Mouse (Mus musculus) hindbrain, embryonic 12.5 days (tissue): ENCODE measurements at regions not wholly inside any gene's neighbourhood (a gene's known extent, or its start where the extent isn't known, plus 50 kb on each side); places are given as distances from the start of the nearest gene placed in this dataset.

ENCODE experiments used
- ATAC-seq: fragments of 200-750 bp; cut with Nextera tagmentation; 2 replicates; pipeline ENCODE4 v1.8.0; 2017; ENCODE audit warnings: moderate TSS enrichment; ENCODE audit not compliant: low FRiP score
- H3K27ac ChIP-seq: fragments of 300-500 bp; sonication (generic); 2 replicates; pipeline ENCODE4 v1.5.1; 2016; ENCODE audit warnings: mild to moderate bottlenecking
- H3K27me3 ChIP-seq: fragments of 300-500 bp; sonication (generic); 2 replicates; pipeline ENCODE4 v1.6.1; 2016; ENCODE audit warnings: mild to moderate bottlenecking
- H3K36me3 ChIP-seq: fragments of 300-500 bp; sonication (generic); 2 replicates; pipeline ENCODE4 v1.6.1; 2016; ENCODE audit warnings: mild to moderate bottlenecking
- H3K4me1 ChIP-seq: fragments of 300-500 bp; sonication (generic); 2 replicates; pipeline ENCODE4 v1.6.1; 2016
- H3K4me2 ChIP-seq: fragments of 300-500 bp; sonication (generic); replicated peaks from 2 replicates; pipeline ENCODE4 v1.6.1; 2016; ENCODE audit warnings: mild to moderate bottlenecking
- H3K4me3 ChIP-seq: fragments of 300-500 bp; sonication (generic); 2 replicates; pipeline ENCODE4 v1.5.1; 2016; ENCODE audit warnings: mild to moderate bottlenecking
- H3K9ac ChIP-seq: fragments of 300-500 bp; sonication (generic); 2 replicates; pipeline ENCODE4 v1.6.1; 2016; ENCODE audit warnings: mild to moderate bottlenecking, moderate library complexity
- H3K9me3 ChIP-seq: fragments of 300-500 bp; sonication (generic); replicated peaks from 2 replicates; pipeline ENCODE4 v1.6.1; 2016; ENCODE audit warnings: mild to moderate bottlenecking
- WGBS: fragments of 180-500 bp; shearing (Covaris S2); methylation state at CpG from one replicate; pipeline ENCODE4 v1.1.7; 2016; 5-methylcytosine and 5-hydroxymethylcytosine counted together

GRCm38 (mm10) chr3:48911758-48912157, 845.4 kb downstream of the Pcdh18 start:
- no peak overlapping the region for H3K4me3 ChIP-seq
- no peaks in the 10 kb centered on the region for H3K9me3 ChIP-seq

GRCm38 (mm10) chr3:48890403-48890802, 866.7 kb downstream of the Pcdh18 start:
- Histone ChIP-seq H3K27ac (no peak overlapping the region), H3K4me2 (no peak overlapping the region), H3K9me3 (no peaks in the 10 kb centered on the region), H3K36me3 (no peaks in the 10 kb centered on the region), H3K27me3 (no peaks in the 10 kb centered on the region), H3K4me1 (no peaks in the 10 kb centered on the region), H3K9ac (no peak overlapping the region), H3K4me3 (no peak overlapping the region)
- WGBS = 75% methylated on average over 3 of the region's 3 CpGs
- no peak for ATAC-seq

More at GRCm38 (mm10) chr3:48911758-48912157, 845.4 kb downstream of the Pcdh18 start:
- H3K9ac ChIP-seq = no peak overlapping the region
- H3K27me3 ChIP-seq = no peaks in the 10 kb centered on the region
- no peaks in the 10 kb centered on the region for H3K36me3 ChIP-seq
- H3K4me1 ChIP-seq = no peaks in the 10 kb centered on the region
- no peak overlapping the region for H3K27ac ChIP-seq
- WGBS = 72% methylated on average over 2 of the region's 2 CpGs
- no peak overlapping the region for H3K4me2 ChIP-seq
- ATAC-seq = no peak

- H3K4me3 ChIP-seq = no peak overlapping the region
- no peaks in the 10 kb centered on the region for H3K9me3 ChIP-seq
- no peaks in the 10 kb centered on the region for H3K36me3 ChIP-seq
- no peaks in the 10 kb centered on the region for H3K4me1 ChIP-seq
- no peak for ATAC-seq
- no peak overlapping the region for H3K27ac ChIP-seq
- 43% methylated on average over 4 of the region's 4 CpGs for WGBS
- H3K4me2 ChIP-seq = no peak overlapping the region
- H3K27me3 ChIP-seq = no peaks in the 10 kb centered on the region
- H3K9ac ChIP-seq = no peak overlapping the region
Measured at GRCm38 (mm10) chr3:48887885-48888284, 869.2 kb downstream of the Pcdh18 start.

DNA sequence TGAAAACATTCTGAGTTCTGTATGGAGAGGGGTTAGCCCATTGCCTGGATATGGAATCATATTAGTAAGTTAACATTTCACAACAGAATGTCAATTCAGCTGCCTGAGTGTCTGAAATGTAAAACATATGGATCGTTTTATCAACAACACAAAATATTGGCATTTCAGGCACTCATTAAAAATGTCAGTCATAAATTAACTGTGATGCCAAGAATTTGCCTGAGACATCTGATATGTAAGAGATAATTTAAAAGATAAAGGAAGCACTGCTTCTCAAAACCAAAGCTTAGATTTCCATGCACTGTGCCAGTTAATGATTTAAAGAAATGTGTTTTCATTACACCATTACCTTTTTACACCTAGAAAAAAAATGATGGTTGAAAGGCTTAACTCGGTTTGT, 887.6 kb downstream of the Pcdh18 start:
- H3K27me3 ChIP-seq = no peaks in the 10 kb centered on the region
- H3K9ac ChIP-seq = no peak overlapping the region
- 76% methylated on average over 2 of the region's 2 CpGs for WGBS
- H3K4me1 ChIP-seq = no peaks in the 10 kb centered on the region
- no peak overlapping the region for H3K4me2 ChIP-seq
- no peaks in the 10 kb centered on the region for H3K9me3 ChIP-seq
- no peaks in the 10 kb centered on the region for H3K36me3 ChIP-seq
- no peak overlapping the region for H3K27ac ChIP-seq
- H3K4me3 ChIP-seq = no peak overlapping the region
- ATAC-seq = no peak

- Histone ChIP-seq H3K27me3 (no peaks in the 10 kb centered on the region), H3K36me3 (no peaks in the 10 kb centered on the region), H3K4me1 (no peaks in the 10 kb centered on the region), H3K27ac (no peak overlapping the region), H3K9me3 (no peaks in the 10 kb centered on the region), H3K4me3 (no peak overlapping the region), H3K9ac (no peak overlapping the region), H3K4me2 (no peak overlapping the region)
- WGBS = 61% methylated on average over 6 of the region's 6 CpGs
- no peak for ATAC-seq
Measured at GRCm38 (mm10) chr3:48846049-48846653, 911.0 kb downstream of the Pcdh18 start.

GRCm38 (mm10) chr3:48840692-48841091, 916.4 kb downstream of the Pcdh18 start:
- Histone ChIP-seq H3K4me1 (no peaks in the 10 kb centered on the region), H3K36me3 (no peaks in the 10 kb centered on the region), H3K9me3 (no peaks in the 10 kb centered on the region), H3K4me3 (no peak overlapping the region), H3K9ac (no peak overlapping the region), H3K27ac (no peak overlapping the region), H3K27me3 (no peaks in the 10 kb centered on the region), H3K4me2 (no peak overlapping the region)
- ATAC-seq = no peak
- WGBS = 72% methylated on average over 3 of the region's 3 CpGs

DNA sequence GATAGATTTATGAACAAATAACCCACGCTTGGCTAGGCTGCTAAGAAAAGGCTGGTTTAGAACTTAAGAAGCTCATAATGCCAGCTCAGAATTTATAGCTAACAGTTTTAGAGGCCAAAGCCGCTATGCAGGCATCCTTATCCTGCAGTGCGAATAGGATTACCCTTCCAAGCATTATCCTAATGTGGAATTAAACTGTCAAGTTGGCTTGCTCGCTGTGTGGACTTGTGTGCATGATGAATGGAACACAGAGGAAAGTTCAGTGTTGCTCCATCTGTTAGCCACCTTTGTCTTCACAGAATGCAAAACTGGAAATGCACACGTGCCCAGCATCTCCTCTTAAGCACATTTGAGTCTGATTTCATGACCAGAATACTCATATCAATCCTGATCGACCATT, 933.8 kb downstream of the Pcdh18 start:
- Histone ChIP-seq H3K27ac (no peak overlapping the region), H3K36me3 (no peaks in the 10 kb centered on the region), H3K9me3 (no peaks in the 10 kb centered on the region), H3K9ac (no peak overlapping the region), H3K27me3 (no peaks in the 10 kb centered on the region), H3K4me3 (no peak overlapping the region), H3K4me1 (no peaks in the 10 kb centered on the region), H3K4me2 (no peak overlapping the region)
- 55% methylated on average over 6 of the region's 6 CpGs for WGBS
- peak; percentile 35; the same call in 1 of the 2 replicates for ATAC-seq

GRCm38 (mm10) chr3:48804398-48804797, 952.7 kb downstream of the Pcdh18 start:
- Histone ChIP-seq H3K4me3 (no peak overlapping the region), H3K27ac (no peak overlapping the region), H3K4me1 (no peaks in the 10 kb centered on the region), H3K9ac (no peak overlapping the region), H3K27me3 (no peaks in the 10 kb centered on the region), H3K36me3 (no peaks in the 10 kb centered on the region), H3K9me3 (no peaks in the 10 kb centered on the region), H3K4me2 (no peak overlapping the region)
- 44% methylated on average over 5 of the region's 5 CpGs for WGBS
- peak; percentile 60; the same call in 1 of the 2 replicates for ATAC-seq

GRCm38 (mm10) chr3:48771709-48772108, 985.4 kb downstream of the Pcdh18 start:
- 90% methylated on average over 4 of the region's 4 CpGs for WGBS

More at GRCm38 (mm10) chr3:48771709-48772108, 985.4 kb downstream of the Pcdh18 start:
- no peak overlapping the region for H3K9ac ChIP-seq
- H3K4me3 ChIP-seq = no peak overlapping the region
- H3K9me3 ChIP-seq = no peaks in the 10 kb centered on the region
- no peaks in the 10 kb centered on the region for H3K36me3 ChIP-seq
- no peaks in the 10 kb centered on the region for H3K4me1 ChIP-seq
- no peaks in the 10 kb centered on the region for H3K27me3 ChIP-seq
- no peak for ATAC-seq
- H3K27ac ChIP-seq = no peak overlapping the region
- H3K4me2 ChIP-seq = no peak overlapping the region
